ENCODE assay signal across 25 mouse cellular contexts in the genomic region with DNA sequence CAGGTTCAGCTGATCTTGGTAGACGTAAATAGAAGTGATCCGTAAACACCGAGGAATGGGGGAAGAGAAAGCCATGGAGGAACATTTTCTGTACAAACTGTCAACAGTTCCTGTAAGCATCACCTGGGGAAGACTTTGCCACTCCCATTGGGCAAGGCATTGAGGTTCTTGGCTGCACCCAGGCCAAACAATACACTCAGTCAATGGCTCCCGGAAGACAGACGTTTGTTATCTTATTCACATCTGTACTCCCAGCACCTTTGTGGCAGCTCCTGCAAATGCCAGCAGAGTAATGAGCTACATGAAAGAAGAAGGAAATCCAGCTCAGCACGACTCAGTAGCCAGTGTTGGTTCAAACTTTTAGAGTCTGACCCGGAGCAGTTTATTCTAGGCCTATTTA. TPM values are rescaled to one million over a fixed set of nuclear protein-coding genes. Genes with fewer than 3 reads are reported as not detected.
A peak's percentile ranks its signal among the peaks of the same experiment; 100 is the strongest.
DNase-seq lines count a peak whose midpoint lies in the region; ATAC-seq and TF ChIP-seq lines count a peak whose summit lies in the region.
"Had no signal": no experiment of that assay in that cellular context is flagged by ENCODE, and none has a peak within 500 bp of the region (broad histone marks: within the 10 kb centered on the region; RNA-seq: fewer than 3 reads in every experiment).

No protein-coding gene starts in this region.

- TF ChIP-seq CTCF in liver, postnatal 0 days (IDR thresholded peaks at IDR 0.05; ENCODE audit: low read depth): no peak
- no peak for TF ChIP-seq CTCF in kidney, adult 2 months (conservative IDR thresholded peaks at IDR 0.05; ENCODE audit: insufficient read depth, insufficient read length, low read depth, low read length)

- intact Hi-C loops in left cerebral cortex, postnatal 4 days (cut with DNase I): no loop called here

- no peak overlapping the region for H3K9ac ChIP-seq in liver, postnatal 0 days (replicated peaks)
- H3K9ac ChIP-seq in liver, embryonic 11.5 days (ENCODE audit: low read depth, low read length): no peak overlapping the region
- H3K9ac ChIP-seq: forebrain, embryonic 15.5 days; hindbrain, embryonic 13.5 days; liver, embryonic 13.5 days; stomach, embryonic 15.5 days had no signal

- no peak overlapping the region for H3K4me3 ChIP-seq in liver, postnatal 0 days (ENCODE audit: low read depth, low read length)
- H3K4me3 ChIP-seq in liver, embryonic 11.5 days (ENCODE audit: low read depth, low read length): no peak overlapping the region
- no peak overlapping the region for H3K4me3 ChIP-seq in kidney, adult 2 months (ENCODE audit: insufficient read depth, low read depth, low read length)
- H3K4me3 ChIP-seq: forebrain, embryonic 15.5 days; gastrocnemius, adult 2 months; hindbrain, embryonic 13.5 days; liver, embryonic 13.5 days; stomach, embryonic 15.5 days had no signal

- no peak overlapping the region for H3K27ac ChIP-seq in liver, postnatal 0 days (ENCODE audit: low read depth)
- H3K27ac ChIP-seq in liver, embryonic 11.5 days (ENCODE audit: low read depth, low read length): no peak overlapping the region
- H3K27ac ChIP-seq in kidney, adult 2 months (ENCODE audit: insufficient read depth, low read depth, low read length): no peak overlapping the region
- H3K27ac ChIP-seq: forebrain, embryonic 15.5 days; gastrocnemius, adult 2 months; hindbrain, embryonic 13.5 days; liver, embryonic 13.5 days; stomach, embryonic 15.5 days had no signal

- TF ChIP-seq EP300 in liver, postnatal 0 days (IDR thresholded peaks at IDR 0.05; ENCODE audit: low read depth): no peak

- H3K4me2 ChIP-seq in liver, postnatal 0 days (ENCODE audit: low read depth, low read length): no peak overlapping the region
- no peak overlapping the region for H3K4me2 ChIP-seq in liver, embryonic 11.5 days
- H3K4me2 ChIP-seq: forebrain, embryonic 15.5 days; hindbrain, embryonic 13.5 days; liver, embryonic 13.5 days; stomach, embryonic 15.5 days had no signal

- ATAC-seq in liver, postnatal 0 days: no peak
- no peak for ATAC-seq in liver, embryonic 11.5 days (replicated peaks; ENCODE audit: low FRiP score)
- no peak for ATAC-seq in granulocyte monocyte progenitor cell, adult 5-6 weeks (replicated peaks; ENCODE audit: poor library complexity, severe bottlenecking)
- ATAC-seq: forebrain, embryonic 15.5 days had no signal

- no peaks in the 10 kb centered on the region for H3K4me1 ChIP-seq in liver, postnatal 0 days (ENCODE audit: insufficient read depth)
- no peaks in the 10 kb centered on the region for H3K4me1 ChIP-seq in liver, embryonic 11.5 days (replicated peaks; ENCODE audit: control insufficient read depth, insufficient read depth, low read length)
- no peaks in the 10 kb centered on the region for H3K4me1 ChIP-seq in kidney, adult 2 months (ENCODE audit: control insufficient read depth, insufficient read depth, low read length)
- H3K4me1 ChIP-seq: forebrain, embryonic 15.5 days; hindbrain, embryonic 13.5 days; liver, embryonic 13.5 days; stomach, embryonic 15.5 days had no signal

- H3K27me3 ChIP-seq in liver, postnatal 0 days (ENCODE audit: insufficient read depth, low read length): no peaks in the 10 kb centered on the region
- H3K27me3 ChIP-seq in liver, embryonic 11.5 days (replicated peaks; ENCODE audit: control insufficient read depth, insufficient read depth, low read length): no peaks in the 10 kb centered on the region
- no peaks in the 10 kb centered on the region for H3K27me3 ChIP-seq in kidney, adult 2 months (replicated peaks; ENCODE audit: control insufficient read depth, insufficient read depth, low read length)
- H3K27me3 ChIP-seq: forebrain, embryonic 15.5 days; hindbrain, embryonic 13.5 days; liver, embryonic 13.5 days; stomach, embryonic 15.5 days had no signal

- no peaks in the 10 kb centered on the region for H3K9me3 ChIP-seq in liver, postnatal 0 days (ENCODE audit: low read length)
- H3K9me3 ChIP-seq in liver, embryonic 11.5 days (ENCODE audit: control insufficient read depth, low read length): no peaks in the 10 kb centered on the region
- H3K9me3 ChIP-seq: forebrain, embryonic 15.5 days; hindbrain, embryonic 13.5 days; liver, embryonic 13.5 days; stomach, embryonic 15.5 days had no signal

- peak; percentile 1 for DNase-seq in liver, postnatal 0 days
- DNase-seq in liver, embryonic 11.5 days (ENCODE audit: low spot score): no peak
- DNase-seq in R1 (ENCODE audit: low read depth, low spot score): peak; percentile 93
- peak; percentile 42 for DNase-seq in gonadal fat pad, adult 2 months (ENCODE audit: low read depth)
- no peak for DNase-seq in left cerebral cortex, postnatal 4 days
- DNase-seq in right cerebral cortex, adult 2 months (ENCODE audit: low spot score in 2 of 2): no peak
- no peak for DNase-seq in kidney, adult 2 months
- DNase-seq: adrenal gland, postnatal 10 days; cerebellum, adult 8-10 months; cerebellum, postnatal 36 days; gastrocnemius, adult 2 months; gastrocnemius, postnatal 36 days; heart, postnatal 36 days; kidney, adult 9 months; kidney, postnatal 10 days; liver, embryonic 13.5 days; lung, adult 2 months; lung, postnatal 10 days; midbrain, embryonic 14.5 days; right cerebral cortex, postnatal 14 days; thymus, postnatal 14 days had no signal

- no peak for TF ChIP-seq POLR2A in kidney, adult 2 months (IDR thresholded peaks at IDR 0.05; ENCODE audit: low read depth, low read length)

- H3K36me3 ChIP-seq in liver, postnatal 0 days (replicated peaks; ENCODE audit: insufficient read depth, low read length): no peaks in the 10 kb centered on the region
- H3K36me3 ChIP-seq in liver, embryonic 11.5 days (ENCODE audit: control insufficient read depth, insufficient read depth, low read length): no peaks in the 10 kb centered on the region
- H3K36me3 ChIP-seq in kidney, adult 2 months (ENCODE audit: control insufficient read depth, insufficient read depth, low read length): no peaks in the 10 kb centered on the region
- H3K36me3 ChIP-seq: forebrain, embryonic 15.5 days; hindbrain, embryonic 13.5 days; liver, embryonic 13.5 days; stomach, embryonic 15.5 days had no signal

- WGBS in liver, postnatal 0 days (ENCODE audit: insufficient replicate concordance): 59% methylated on average over 7 of the region's 7 CpGs
- 66% methylated on average over 7 of the region's 7 CpGs for WGBS in liver, embryonic 11.5 days
- WGBS in kidney, adult 2 months: 71% methylated on average over 7 of the region's 7 CpGs

RNA-seq across cellular contexts. Expression of a gene that starts 31.1 kb away (rescaled TPM):
- polyA plus RNA-seq in liver, postnatal 0 days (2015; fragmentation: Nextera tagmentation; extraction: Ambion mirVana): 0.63 and 0.89 TPM in 2 replicates
- 0.67 and 0.79 TPM in 2 replicates for polyA plus RNA-seq in liver, embryonic 11.5 days (2014; fragmentation: Nextera tagmentation; extraction: Ambion mirVana)
- polyA plus RNA-seq in gonadal fat pad, adult 2 months (2012; rRNA removed): 1.2 and 1.4 TPM in 2 replicates
- total RNA-seq in left cerebral cortex, postnatal 4 days (2021): 1 to 10 TPM; 2.1 to 2.2 TPM
- polyA plus RNA-seq in kidney, adult 2 months (2012; rRNA removed): 0.72 and 1.3 TPM in 2 replicates
- 15.1 and 18.5 TPM in 2 replicates for total RNA-seq in granulocyte monocyte progenitor cell, adult 5-6 weeks (2014; fragmentation: Nextera tagmentation)
- total RNA-seq in granulocyte monocyte progenitor cell, adult 5-6 weeks (2017): 9.8 and 10.0 TPM in 2 replicates

Comparison
In these comparisons a context has a peak if more than half of its experiments do, and no peak if none do; other contexts are left out.
1. DNase-seq: peak in liver, postnatal 0 days (single experiment), R1 (single experiment) and gonadal fat pad, adult 2 months (single experiment); none in liver, embryonic 11.5 days (single experiment), left cerebral cortex, postnatal 4 days (single experiment), right cerebral cortex, adult 2 months (0 of 2) and kidney, adult 2 months (single experiment).